Mouse (Mus musculus) hindlimb bud, embryonic 11.5 days (tissue): ENCODE measurements at regions not wholly inside any gene's neighbourhood (a gene's known extent, or its start where the extent isn't known, plus 50 kb on each side); places are given as distances from the start of the nearest gene placed in this dataset.

Experiments
- DNase-seq: peaks from one replicate; pipeline ENCODE4 v3.0.0-alpha.2; 2012; ENCODE audit warnings: low read depth, low spot score; ENCODE audit errors: extremely low spot score

GRCm38 (mm10) chr15:42768396-42768795 is 2634.2 kb downstream of the 9330182O14Rik start:
- no peak for DNase-seq

DNA sequence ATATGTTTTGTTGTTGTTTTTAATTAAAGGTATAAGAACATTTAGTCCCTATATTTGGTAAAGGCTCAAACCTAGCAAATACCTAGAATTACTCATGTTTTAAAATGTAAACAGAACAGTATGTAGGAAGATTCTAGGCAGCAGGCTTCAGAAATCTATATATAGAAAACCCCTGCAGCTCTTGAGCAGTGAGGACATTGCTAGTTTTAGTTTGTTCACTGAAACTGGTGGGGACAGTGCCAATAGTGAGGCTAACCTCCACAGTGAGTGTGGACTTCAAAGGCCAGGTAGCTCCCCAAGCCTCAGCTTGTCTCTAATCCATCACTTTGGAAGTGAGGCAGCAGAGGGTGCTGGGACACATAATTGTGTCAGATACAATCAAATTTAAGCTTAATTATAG is 2645.7 kb downstream of the 9330182O14Rik start:
- no peak for DNase-seq

GRCm38 (mm10) chr15:42801217-42801616 is 2667.1 kb downstream of the 9330182O14Rik start:
- DNase-seq: no peak

- no peak for DNase-seq
Measured at GRCm38 (mm10) chr15:42810871-42811490, 2676.8 kb downstream of the 9330182O14Rik start.

- no peak for DNase-seq
Measured at GRCm38 (mm10) chr15:42815026-42815724, 2681.0 kb downstream of the 9330182O14Rik start.

GRCm38 (mm10) chr15:42838839-42839238 is 2704.7 kb downstream of the 9330182O14Rik start:
- no peak for DNase-seq

GRCm38 (mm10) chr15:42850003-42850402 is 2715.8 kb downstream of the 9330182O14Rik start:
- no peak for DNase-seq

DNA sequence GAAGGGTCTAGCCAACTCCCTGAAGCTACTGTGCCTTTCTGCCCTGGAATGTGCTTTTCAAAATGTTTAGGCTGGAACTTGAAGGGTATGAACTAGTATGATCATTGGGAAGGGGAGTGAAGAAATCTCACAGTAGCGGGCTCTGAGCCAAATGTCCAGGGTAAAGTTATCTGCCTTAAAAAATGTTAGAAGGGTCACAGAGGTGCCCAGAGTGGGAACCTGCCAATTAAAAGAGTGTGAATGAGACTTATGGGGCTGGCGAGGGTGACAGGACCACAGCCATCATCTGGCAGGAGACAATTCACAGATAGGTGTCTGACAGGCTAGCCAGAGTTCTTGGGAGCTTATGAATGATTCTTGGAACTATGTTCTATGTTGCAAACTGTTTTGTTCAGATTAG is 2738.3 kb downstream of the 9330182O14Rik start:
- no peak for DNase-seq

DNA sequence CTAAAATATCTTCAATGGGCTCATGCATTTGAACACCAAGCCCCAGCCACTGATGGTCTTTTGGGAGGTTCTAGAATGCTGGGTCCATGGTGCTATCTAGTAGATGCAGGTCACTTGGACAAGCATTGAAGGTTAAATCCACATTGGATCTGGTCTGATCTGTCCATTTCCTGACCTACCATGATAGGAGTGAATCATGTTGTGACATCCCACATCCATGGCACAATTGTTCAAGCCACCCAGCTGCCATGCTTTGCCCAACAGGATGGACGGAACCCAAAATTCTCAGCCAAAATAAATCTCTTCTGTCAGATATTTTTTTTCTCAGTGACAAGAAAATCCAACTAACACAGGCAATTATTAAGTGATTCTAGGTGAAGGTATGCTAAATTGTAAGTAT is 2760.4 kb downstream of the 9330182O14Rik start:
- DNase-seq: no peak

DNA sequence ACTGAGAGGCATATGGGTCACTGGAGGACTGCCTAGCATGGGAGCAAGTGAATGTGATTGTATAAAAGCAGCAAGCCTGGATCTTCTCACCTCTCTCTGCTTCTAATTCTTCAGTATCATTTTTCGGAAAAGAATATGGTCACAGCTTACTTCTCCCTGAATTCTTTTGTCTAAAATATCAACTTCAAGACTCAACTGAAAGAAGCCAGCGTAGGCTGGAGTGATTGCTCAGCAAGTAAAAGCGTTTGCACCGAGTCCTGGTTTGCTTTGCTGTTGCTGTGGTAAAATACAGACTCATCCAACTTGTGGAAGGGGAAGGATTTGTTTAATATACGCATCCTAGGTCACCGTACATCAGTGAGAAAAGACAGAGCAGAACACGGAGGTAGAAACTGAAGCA is 2765.9 kb downstream of the 9330182O14Rik start:
- DNase-seq: no peak

- no peak for DNase-seq
Measured at GRCm38 (mm10) chr15:42901782-42902181, 2767.6 kb downstream of the 9330182O14Rik start.

DNA sequence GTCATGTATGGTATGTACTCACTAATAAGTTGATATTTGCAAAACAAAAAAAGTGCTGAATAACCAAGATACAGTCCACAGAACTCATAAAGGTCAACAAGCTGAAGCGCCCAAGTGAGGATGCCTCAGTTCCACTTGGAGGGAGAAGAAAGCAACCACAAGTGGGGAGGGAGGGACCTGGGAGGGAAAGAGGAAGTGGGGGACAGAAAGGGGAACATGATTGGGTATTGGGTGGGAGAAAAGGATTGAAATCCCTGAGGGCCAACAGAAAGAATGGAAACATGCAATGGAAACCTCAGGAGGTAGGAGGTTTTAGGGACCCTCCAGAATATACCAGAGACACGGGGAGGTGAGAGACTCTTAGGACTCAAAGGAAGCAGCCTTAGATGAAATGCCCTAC is 2777.2 kb downstream of the 9330182O14Rik start:
- DNase-seq: no peak

DNA sequence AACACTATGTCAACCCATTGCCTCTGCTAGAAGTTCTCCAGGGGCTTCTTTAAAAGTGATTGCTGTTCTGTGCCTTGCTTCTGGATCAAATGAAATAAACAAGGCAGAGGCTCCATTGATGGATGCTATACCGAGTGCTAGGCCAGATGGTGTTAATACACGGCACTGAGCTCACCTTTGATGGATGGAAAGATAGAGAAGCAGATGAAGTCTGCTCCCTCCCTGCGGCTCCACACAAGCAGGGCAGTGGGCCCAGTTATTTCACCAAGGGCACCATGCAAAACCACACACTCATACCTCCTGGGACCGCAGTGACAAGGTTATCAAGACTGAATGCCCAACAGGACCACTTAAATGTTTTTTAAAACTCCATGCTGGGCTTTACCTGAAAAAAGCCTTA is 2778.7 kb downstream of the 9330182O14Rik start:
- DNase-seq: no peak

DNA sequence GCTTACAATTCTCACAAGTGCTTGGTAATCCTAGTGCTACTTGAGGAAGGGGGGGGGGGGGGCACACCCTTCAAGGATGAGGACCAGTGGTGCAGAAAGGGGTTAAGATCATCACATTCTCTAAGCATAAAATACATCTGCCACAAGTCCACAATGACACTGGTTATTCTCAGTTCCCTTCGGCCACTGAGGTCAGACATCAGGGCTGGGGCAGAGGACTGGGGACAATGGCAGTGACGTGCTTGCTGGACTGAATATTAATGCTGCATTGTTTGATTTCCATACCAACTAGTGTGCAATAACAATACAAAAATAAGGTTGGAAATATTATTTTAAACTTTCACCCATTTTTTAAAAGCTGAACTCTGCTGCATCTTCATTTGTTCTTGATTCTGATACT is 2779.1 kb downstream of the 9330182O14Rik start:
- DNase-seq: no peak

DNA sequence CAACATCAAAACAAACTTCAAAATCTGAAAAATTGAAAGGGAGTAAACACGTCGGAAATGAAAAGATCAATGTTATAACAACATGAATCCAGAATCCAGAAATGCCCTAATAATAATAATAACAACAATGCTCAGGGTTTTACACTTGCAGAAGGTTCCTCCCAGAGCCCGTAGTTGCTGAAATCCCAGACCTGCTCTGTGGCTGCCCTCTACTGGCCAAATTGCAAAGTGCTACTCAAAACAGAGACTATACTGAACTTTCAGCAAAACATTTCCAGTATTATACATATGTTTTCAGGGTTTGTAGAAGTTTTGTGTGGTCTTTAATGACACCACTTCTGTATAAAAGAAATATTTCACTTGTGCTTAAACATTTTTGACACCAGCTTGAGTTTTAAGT is 2779.9 kb downstream of the 9330182O14Rik start:
- DNase-seq: peak; percentile 46

- no peak for DNase-seq
Measured at GRCm38 (mm10) chr15:42915195-42915594, 2781.0 kb downstream of the 9330182O14Rik start.

DNA sequence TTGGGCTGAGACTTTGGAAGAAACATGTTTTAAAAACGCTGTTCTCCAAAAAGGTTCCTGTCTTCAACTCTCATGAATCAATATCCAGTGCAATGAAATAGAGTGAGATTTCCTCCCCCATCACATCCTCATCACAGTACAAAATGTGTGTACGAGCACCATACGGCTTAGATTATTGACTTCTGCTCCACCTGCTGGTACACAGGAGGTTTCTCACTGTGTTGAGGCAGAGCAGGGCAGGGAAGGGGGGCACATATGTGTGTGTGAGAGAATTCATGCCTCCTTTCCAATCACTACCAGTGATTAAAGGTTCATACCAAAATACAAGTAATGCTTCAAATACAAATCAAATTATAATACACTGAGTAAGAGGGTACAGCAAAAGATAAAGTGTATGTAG is 2787.5 kb downstream of the 9330182O14Rik start:
- DNase-seq: no peak

GRCm38 (mm10) chr15:42928331-42928730 is 2794.2 kb downstream of the 9330182O14Rik start:
- DNase-seq: no peak

DNA sequence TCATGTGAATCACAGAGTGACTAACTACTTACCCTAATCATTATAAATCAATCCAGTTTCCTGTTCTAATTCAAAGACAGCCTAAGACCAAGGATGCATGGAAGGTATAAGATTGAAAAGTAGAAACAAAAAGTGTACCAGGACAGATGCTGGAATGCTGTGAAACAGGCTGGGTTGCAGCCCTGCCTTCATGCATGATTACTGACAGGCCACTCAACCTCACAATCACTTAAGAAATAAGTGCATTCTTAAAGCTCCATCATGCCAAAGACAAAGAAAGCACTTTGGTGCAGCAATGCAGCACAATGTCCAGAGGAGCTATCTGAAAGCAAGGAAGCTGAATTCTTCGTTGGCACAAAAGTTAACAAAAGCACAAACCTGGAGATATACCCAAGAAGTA is 2810.4 kb downstream of the 9330182O14Rik start:
- no peak for DNase-seq

DNA sequence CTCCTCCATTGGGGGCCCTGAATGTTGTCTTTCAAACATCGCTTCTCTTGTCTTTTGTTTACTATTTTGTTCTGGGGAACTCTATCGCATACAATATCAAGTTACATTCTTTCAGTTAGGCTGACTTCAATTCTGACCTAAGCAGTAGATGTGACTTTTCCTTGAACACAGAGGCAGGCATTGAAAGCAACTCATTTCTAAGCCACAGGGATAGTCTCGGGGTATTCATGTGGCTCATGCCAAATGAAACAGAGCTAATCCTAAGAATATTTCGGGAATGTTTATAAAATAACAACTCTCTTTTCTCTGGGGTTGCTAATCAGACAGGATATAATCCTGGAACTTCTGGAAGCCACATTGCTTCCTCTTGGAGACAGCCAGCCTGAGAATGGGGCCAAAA is 2821.0 kb downstream of the 9330182O14Rik start:
- DNase-seq: no peak

DNA sequence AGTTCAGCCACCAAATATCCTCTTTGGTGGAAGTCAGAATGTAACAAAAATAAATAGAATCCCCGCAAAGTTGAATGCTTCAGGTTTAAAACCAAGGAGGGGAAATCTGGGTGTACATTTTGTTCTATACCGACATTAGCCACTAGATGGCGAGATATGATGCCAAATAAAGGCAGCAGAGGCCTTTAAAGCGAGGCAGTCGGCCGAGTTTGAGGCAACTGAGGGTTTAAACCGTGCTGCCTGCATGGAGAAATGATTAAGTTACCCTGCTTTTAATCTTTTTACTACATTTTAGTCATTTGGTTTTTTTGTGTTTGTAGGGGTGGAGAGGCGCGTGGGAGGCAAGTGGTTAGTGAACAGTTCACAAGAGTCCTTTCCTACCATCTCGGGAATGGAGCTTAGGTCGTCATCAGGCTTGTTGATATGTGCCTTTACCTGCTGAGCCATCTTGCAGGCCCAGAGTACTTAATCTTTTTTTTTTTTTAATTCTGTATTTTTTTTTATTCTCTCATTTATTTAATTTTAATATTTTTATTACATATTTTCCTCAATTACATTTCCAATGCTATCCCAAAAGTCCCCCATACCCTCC is 2828.7 kb downstream of the 9330182O14Rik start:
- peak; percentile 87 for DNase-seq

- no peak for DNase-seq
Measured at GRCm38 (mm10) chr15:42965314-42965713, 2831.1 kb downstream of the 9330182O14Rik start.
